Mouse (Mus musculus) hindbrain, embryonic 10.5 days (tissue): Measurements from ENCODE around the gene Tle4. TPM values are rescaled to one million over a fixed set of nuclear protein-coding genes. Genes with fewer than 3 reads are reported as not detected.

Experiments
- DNase-seq: peaks from one replicate; pipeline ENCODE4 v3.0.0-alpha.2; 2017; ENCODE audit warnings: low spot score
- H3K27ac ChIP-seq: fragments of 300-500 bp; sonication (generic); 2 replicates; pipeline ENCODE4 v1.5.1; 2016; ENCODE audit warnings: mild to moderate bottlenecking, moderate library complexity
- H3K27me3 ChIP-seq: fragments of 300-500 bp; sonication (generic); 2 replicates; pipeline ENCODE4 v1.6.1; 2016; ENCODE audit warnings: mild to moderate bottlenecking; ENCODE audit not compliant: poor library complexity, insufficient read depth, severe bottlenecking
- H3K36me3 ChIP-seq: fragments of 300-500 bp; sonication (generic); 2 replicates; pipeline ENCODE4 v1.6.1; 2016; ENCODE audit warnings: mild to moderate bottlenecking, moderate library complexity
- H3K4me1 ChIP-seq: fragments of 300-500 bp; sonication (generic); replicated peaks from 2 replicates; pipeline ENCODE4 v1.6.1; 2016; ENCODE audit warnings: mild to moderate bottlenecking
- H3K4me3 ChIP-seq: fragments of 300-500 bp; sonication (generic); 2 replicates; pipeline ENCODE4 v1.5.1; 2016; ENCODE audit warnings: mild to moderate bottlenecking, moderate library complexity
- H3K9me3 ChIP-seq: fragments of 300-500 bp; sonication (generic); 2 replicates; pipeline ENCODE4 v1.6.1; 2016; ENCODE audit warnings: mild to moderate bottlenecking, moderate library complexity
- WGBS: fragments of 180-500 bp; shearing (Covaris S2); methylation state at CpG from one replicate; pipeline ENCODE4 v1.1.7; 2016; 5-methylcytosine and 5-hydroxymethylcytosine counted together
- polyA plus RNA-seq: library from polyadenylated mRNA; unstranded; fragments of >200 nt; fragmentation: Nextera tagmentation; extraction: Ambion mirVana; gene quantifications from 2 replicates; pipeline ENCODE4 v1.2.1, GENCODE M21; 2016

Tle4 gene
- polyA plus RNA-seq, 1 experiment from 2014 or later, result 16.6 TPM

DNA sequence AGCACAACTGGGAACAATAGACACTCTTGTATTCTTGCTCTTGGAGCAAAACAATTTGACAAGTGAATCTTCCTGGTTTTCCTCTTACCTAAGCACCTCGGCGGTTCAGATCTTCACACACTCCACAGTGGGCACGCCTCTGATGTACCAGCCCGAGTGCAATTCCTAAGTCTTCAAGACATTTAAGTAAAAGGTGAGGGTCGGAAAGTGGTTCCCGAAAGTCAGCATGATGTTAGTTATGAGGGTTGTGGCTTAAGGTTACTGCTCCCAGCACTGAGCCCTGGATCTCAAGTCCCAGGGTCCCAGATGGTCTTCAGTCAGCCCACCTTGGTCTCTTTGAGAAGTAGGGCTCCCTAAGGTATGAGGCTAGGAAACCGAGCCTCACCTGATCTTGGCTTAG is 165.4 kb downstream of the Tle4 start:
- Histone ChIP-seq H3K4me3 (no peak overlapping the region), H3K36me3 (no peaks in the 10 kb centered on the region), H3K27me3 (no peaks in the 10 kb centered on the region), H3K27ac (no peak overlapping the region), H3K9me3 (no peaks in the 10 kb centered on the region), H3K4me1 (peaks cover 21% of the 10 kb centered on the region)
- WGBS, result 92% methylated on average over 7 of the region's 7 CpGs
- no peak for DNase-seq

DNA sequence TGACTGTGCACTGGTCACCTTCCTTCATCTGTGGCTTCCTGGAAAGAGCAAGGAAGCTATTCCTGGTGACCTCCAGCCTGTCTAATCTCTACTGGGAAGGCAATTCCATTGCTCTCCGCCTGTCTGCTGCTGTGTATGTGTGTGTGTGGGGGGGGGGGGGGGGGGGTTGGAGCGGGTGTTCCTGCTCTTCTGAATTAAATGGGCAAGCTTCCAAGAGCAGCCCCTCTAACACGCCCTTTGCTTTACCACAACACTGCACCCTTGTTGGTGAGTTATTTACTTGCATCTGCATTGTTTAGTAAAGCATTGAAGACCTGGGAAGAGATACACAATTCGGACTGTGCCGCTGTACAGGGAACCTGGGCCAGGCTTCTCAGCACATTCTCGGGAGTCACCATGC is 170.9 kb downstream of the Tle4 start:
- 80% methylated on average over 6 of the region's 6 CpGs for WGBS
- Histone ChIP-seq H3K4me3 (no peak overlapping the region), H3K27me3 (no peaks in the 10 kb centered on the region), H3K9me3 (no peaks in the 10 kb centered on the region), H3K4me1 (peaks cover 13% of the 10 kb centered on the region), H3K36me3 (no peaks in the 10 kb centered on the region), H3K27ac (no peak overlapping the region)
- DNase-seq, result no peak

DNA sequence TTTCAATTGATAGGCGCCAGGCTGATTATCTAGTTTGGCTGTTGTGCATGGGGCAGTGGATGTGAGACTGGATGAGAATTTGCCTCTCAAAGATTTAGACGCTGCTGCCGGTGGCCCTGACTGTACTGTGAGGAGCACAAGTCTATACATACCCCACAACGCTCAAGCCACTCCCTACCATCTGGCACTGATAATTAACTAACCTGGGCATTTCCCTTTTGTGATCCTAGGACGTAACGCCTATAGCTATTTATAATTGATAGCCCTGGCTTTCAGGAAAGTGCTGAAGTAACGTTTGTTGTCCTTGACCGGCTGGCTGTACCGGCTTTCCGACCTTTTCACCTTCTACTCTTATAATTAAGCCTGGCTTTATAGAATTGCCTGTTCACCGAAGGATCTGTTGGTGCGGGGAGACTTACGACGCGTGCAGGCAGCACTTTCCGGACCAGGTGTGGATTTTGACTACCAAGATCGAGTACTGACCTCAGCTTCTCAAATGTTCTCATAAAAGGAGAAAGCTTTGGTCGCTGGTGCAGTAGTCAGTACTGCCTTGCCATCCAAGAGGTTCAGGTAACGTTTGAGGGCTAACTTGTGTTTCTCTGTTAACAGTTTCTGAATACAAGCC is 171.5 kb downstream of the Tle4 start:
- H3K4me1 ChIP-seq, result peaks cover 13% of the 10 kb centered on the region
- no peak for DNase-seq
- H3K27ac ChIP-seq, result no peak overlapping the region
- H3K27me3 ChIP-seq, result no peaks in the 10 kb centered on the region
- no peaks in the 10 kb centered on the region for H3K36me3 ChIP-seq
- WGBS, result 73% methylated on average over 19 of the region's 19 CpGs
- no peak overlapping the region for H3K4me3 ChIP-seq
- no peaks in the 10 kb centered on the region for H3K9me3 ChIP-seq

DNA sequence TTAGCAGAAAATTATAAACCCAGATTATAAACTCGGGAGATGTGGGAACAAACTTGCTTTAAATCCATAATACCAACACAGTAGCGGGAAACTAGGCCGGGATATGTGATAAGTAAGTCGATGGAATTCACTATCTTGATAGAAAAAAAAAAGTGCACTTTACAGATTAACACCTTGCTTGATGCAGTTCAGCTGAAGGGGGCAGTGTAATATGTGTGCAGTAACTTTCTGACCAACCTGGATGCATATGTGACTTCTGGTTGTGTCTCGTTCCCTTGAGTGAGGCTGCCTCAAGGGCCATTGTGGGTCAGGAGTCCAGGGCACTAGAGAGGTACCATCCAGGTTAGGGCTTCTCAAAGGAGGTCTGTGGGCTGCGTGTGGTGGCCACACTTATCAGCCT is 172.7 kb downstream of the Tle4 start:
- no peak for DNase-seq
- H3K27ac ChIP-seq, result no peak overlapping the region
- no peaks in the 10 kb centered on the region for H3K27me3 ChIP-seq
- H3K4me1 ChIP-seq, result peaks cover 13% of the 10 kb centered on the region
- 88% methylated on average over 6 of the region's 6 CpGs for WGBS
- H3K4me3 ChIP-seq, result no peak overlapping the region
- H3K9me3 ChIP-seq, result no peaks in the 10 kb centered on the region
- no peaks in the 10 kb centered on the region for H3K36me3 ChIP-seq

DNA sequence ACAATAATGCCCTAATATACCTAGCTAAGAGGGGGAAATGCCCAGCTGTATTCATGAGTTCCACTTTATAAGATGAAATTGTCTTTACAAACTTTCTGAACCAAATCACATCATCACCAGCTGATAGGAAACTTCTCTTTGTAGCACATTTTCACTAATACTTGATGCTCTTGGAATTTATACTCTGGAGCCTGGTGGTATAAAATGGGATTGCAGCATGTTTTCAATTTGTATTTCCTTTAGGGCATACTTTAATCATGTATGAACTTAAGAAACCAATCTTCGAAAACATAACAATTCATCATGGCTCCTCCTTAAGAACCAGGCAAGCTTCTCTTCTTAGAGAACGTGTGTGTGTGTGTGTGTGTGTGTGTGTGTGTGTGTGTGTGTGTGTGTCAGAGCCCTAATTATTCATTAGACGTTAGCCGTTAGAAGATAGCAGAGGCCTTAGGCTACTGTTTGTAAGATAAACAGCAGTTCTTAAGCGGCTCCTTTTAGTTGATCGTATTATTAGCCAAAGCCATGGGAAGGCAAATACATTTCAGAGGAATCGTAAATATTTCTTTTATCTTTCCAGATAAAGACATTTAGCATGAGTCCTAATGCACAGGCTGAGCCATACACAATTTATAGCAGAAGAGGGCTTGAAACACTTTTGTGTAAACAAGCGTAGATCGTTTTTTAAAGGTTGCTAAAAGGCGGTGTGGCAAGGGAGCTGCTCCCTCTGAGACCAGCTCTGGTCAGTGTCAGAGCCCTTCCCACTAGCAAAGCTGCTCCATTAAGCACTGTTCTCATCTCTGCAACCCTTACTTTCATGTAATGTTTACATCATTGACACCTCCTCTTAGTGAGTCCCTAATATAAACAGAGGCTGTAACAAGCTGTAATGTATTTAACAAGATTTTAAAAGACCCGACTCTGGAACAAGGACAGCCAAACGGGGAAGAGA is 173.6 kb downstream of the Tle4 start:
- Histone ChIP-seq H3K9me3 (no peaks in the 10 kb centered on the region), H3K27ac (no peak overlapping the region), H3K4me3 (no peak overlapping the region), H3K4me1 (peaks cover 13% of the 10 kb centered on the region), H3K36me3 (no peaks in the 10 kb centered on the region), H3K27me3 (no peaks in the 10 kb centered on the region)
- no peak for DNase-seq
- WGBS, result 78% methylated on average over 12 of the region's 12 CpGs

DNA sequence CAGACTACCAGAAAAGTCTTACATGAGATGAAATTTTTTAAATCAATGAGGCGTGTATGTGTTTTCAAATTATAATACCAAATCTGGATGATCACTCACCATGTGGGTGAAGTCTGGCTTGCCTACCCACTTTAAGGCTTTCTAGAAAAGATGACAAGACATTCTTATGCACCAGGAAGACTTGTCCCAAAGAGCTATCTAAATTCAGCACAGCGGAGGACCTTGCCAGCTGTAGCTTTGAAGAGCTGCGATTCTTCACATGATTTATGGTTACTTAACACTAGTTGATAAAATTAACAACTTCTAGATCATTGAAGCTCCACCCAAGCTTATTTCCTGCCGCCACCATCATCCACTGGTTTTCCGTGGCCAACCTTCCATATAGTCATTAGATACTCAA is 176.2 kb downstream of the Tle4 start:
- 90% methylated on average over 5 of the region's 5 CpGs for whole genome bisulfite sequencing
- no peaks in the 10 kb centered on the region for H3K36me3 ChIP-seq

DNA sequence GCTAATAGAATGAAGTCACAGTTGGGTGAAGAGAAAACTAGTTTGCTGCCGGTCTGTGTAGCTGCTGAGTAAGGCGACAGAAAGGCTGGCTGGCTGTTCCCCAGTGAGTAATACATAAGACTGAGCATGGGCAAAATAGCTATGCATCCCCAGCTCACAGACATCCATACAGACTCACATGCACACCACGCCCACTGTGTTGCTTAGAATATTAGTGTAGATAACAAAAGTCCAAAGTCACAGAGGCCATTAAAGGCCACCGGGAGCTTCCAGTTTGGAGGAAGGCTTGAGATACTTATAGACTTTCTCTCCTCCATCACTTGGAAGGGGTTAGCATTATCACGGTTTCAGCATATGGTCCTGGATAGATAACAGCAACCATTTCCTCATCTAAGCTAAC is 178.0 kb downstream of the Tle4 start:
- 87% methylated on average over 5 of the region's 5 CpGs for WGBS
- Histone ChIP-seq H3K27ac (no peak overlapping the region), H3K27me3 (no peaks in the 10 kb centered on the region), H3K4me3 (no peak overlapping the region), H3K9me3 (no peaks in the 10 kb centered on the region), H3K36me3 (no peaks in the 10 kb centered on the region), H3K4me1 (peaks cover 5% of the 10 kb centered on the region; the same call in 1 of the 2 replicates)
- no peak for DNase-seq

More for the DNA sequence above, 176.2 kb downstream of the Tle4 start:
- Histone ChIP-seq H3K27ac (no peak overlapping the region), H3K4me3 (no peak overlapping the region), H3K9me3 (no peaks in the 10 kb centered on the region), H3K4me1 (peaks cover 10% of the 10 kb centered on the region), H3K27me3 (no peaks in the 10 kb centered on the region)
- DNase-seq, result no peak

DNA sequence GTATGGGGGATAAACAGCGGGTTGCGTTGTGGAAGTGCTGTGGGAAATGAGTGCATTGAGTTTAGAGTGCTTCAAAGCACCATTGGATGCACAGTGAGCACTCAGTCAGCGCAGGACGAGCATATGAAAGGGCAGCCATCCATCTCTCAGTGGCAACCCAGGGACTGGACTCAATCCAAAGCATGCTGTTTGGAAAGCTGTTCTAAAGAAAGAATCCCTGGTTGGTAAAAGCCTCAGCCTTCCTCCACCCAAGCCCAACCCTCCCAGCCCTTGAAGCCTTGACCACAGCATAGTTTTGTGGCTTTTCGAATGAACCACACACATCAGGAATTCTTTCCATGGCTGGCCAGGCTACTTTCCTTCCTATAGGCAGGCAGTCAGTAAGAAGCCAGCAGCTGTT is 181.0 kb downstream of the Tle4 start:
- Histone ChIP-seq H3K27me3 (no peaks in the 10 kb centered on the region), H3K36me3 (no peaks in the 10 kb centered on the region), H3K27ac (no peak overlapping the region), H3K4me1 (peaks cover 6% of the 10 kb centered on the region; the same call in 1 of the 2 replicates), H3K9me3 (no peaks in the 10 kb centered on the region), H3K4me3 (no peak overlapping the region)
- 74% methylated on average over 5 of the region's 5 CpGs for WGBS
- no peak for DNase-seq

DNA sequence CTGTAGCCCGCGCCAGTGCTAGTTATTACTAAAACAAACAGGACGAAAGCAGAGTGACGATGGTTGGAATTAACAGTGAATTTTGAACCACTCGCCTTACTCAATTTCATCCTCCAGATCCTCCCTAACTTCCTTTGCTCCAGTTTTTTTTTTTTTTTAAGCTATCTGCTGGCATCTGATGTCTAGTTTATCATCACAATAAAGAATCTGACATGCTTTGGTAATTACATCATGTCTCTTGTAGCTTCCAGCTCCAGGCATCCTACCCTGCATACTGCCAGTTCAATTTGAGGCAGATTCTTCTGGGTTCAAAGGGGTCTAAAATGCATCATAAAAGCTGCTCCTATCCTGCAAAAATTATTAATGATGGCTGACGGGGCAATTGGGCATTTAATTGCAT is 181.9 kb downstream of the Tle4 start:
- WGBS, result 75% methylated on average over 6 of the region's 6 CpGs
- Histone ChIP-seq H3K4me3 (no peak overlapping the region), H3K27me3 (no peaks in the 10 kb centered on the region), H3K4me1 (peaks cover 6% of the 10 kb centered on the region; the same call in 1 of the 2 replicates), H3K36me3 (no peaks in the 10 kb centered on the region), H3K27ac (no peak overlapping the region), H3K9me3 (no peaks in the 10 kb centered on the region)
- DNase-seq, result no peak

DNA sequence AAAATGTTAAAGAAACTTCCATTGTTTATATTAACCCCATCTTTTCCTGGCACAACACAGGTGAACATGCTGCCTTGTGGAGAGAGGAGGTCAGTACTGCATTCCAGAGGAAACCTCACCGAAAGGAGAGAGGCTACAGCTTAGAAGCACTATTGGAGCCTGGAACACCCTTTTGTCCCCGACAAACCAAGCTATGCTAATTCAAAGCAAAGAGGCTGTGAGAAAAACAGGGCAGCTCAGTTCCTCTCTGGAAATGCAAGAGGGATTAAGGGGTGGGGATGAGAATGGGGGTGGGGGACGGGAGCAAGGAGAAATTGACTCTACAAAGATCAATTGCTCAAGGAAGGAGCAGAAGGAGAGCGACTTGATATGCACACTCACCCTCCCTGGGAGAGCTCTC is 182.9 kb downstream of the Tle4 start:
- WGBS, result 18% methylated on average over 4 of the region's 4 CpGs
- Histone ChIP-seq H3K36me3 (no peaks in the 10 kb centered on the region), H3K27ac (no peak overlapping the region), H3K4me3 (no peak overlapping the region), H3K4me1 (peaks cover 11% of the 10 kb centered on the region; the same call in 1 of the 2 replicates), H3K27me3 (no peaks in the 10 kb centered on the region), H3K9me3 (no peaks in the 10 kb centered on the region)
- no peak for DNase-seq

DNA sequence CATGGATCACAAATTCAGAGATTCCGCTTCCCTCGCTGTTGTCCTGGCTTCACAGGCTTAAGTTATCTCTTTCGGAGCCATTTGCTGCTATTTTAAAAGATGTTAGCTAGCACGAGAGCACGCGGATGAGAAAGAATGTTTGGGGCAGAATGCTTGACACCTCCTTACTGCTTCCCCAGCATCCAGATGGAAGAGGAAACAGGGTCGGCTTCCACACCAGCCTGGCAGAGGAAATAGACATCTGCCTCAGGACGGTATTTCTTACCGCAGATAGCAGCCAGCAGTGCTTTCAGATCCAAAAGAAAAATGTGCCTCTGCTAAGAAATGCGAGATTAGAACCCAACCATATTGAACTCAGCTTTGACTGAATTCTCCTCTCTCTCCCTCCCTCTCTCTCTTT is 191.2 kb downstream of the Tle4 start:
- H3K27ac ChIP-seq, result no peak overlapping the region
- no peak for DNase-seq
- no peaks in the 10 kb centered on the region for H3K27me3 ChIP-seq
- H3K9me3 ChIP-seq, result no peaks in the 10 kb centered on the region
- H3K4me3 ChIP-seq, result no peak overlapping the region
- no peaks in the 10 kb centered on the region for H3K36me3 ChIP-seq
- peaks cover 4% of the 10 kb centered on the region; the same call in 1 of the 2 replicates for H3K4me1 ChIP-seq
- WGBS, result 80% methylated on average over 10 of the region's 10 CpGs
